Mouse (Mus musculus): ENCODE measurements at regions not wholly inside any gene's neighbourhood (a gene's known extent, or its start where the extent isn't known, plus 50 kb on each side); places are given as distances from the start of the nearest gene placed in this dataset.

- TF ChIP-seq POLR2A (IDR thresholded peaks at IDR 0.05; ENCODE audit: extremely low read depth, insufficient read depth, low read length) (no peak), CTCF (IDR thresholded peaks at IDR 0.05; ENCODE audit: extremely low read depth, insufficient read depth, low read length) (no peak)
Observed at GRCm38 (mm10) chr2:178660071-178660470, 229.7 kb downstream of the Cdh26 start.
